Mouse (Mus musculus) left cerebral cortex, adult 9 months (tissue): ENCODE data around the gene Abhd17c.

Source experiments
- DNase-seq, 2 experiments: peaks; one replicate each; pipeline ENCODE4 v3.0.0; 2022; ENCODE audit warnings: low spot score in 2 of 2

Abhd17c gene

DNA sequence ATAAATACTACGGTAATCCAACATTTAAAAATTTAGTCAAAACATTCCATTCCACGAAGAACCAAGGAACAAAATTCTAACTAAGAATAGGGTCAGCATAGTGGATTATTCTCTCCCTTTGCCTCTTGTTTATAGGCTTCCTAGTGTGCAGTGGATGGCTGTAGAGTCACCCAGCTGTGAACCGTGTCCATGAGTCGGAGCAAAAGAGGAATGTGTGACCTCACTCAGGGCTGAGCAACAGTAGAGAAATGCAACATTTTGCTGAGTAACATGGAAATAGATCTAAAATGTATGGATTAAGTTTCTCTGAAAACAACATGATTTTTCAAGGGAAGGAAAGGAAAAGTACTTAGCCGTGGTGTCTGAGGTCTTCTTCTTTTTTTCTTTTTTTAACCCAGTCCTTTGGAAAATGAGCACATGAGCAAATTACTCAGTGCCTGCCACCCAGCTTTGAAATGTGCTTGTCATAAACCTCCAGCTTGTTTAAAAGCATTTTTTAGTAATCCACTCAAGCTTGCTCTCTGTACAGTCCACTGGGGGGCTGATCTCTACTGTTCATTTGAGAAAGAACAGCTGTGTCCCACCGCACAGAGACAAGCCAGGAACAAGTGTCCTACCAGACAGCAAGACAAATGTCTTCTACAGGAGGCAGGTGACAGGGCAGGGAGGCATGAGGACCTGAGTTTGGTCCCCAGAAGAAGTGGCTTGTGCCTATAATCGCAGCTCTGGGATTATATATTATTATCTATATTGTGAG lies 74.3 kb downstream of the Abhd17c start:
- no peak for DNase-seq

DNA sequence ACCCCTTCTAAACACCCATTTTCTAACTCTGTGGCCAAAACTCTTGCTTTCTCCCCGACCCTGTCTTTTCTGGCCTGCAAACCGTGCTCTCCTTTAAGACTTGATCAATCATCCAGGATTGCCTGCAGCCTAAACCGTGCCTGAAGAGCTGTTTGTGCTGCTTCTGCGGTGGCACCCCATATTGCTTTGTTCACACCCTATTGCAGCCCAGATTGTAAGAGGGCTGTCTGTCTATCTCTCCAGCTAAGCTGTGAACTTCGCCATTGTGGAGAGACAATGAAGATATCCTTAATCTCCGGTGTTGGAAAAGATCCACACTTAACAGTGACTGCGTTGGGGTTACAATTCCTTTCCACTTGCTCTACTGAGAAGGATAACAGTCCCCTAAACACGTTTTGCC lies 77.4 kb downstream of the Abhd17c start:
- no peak for DNase-seq

DNA sequence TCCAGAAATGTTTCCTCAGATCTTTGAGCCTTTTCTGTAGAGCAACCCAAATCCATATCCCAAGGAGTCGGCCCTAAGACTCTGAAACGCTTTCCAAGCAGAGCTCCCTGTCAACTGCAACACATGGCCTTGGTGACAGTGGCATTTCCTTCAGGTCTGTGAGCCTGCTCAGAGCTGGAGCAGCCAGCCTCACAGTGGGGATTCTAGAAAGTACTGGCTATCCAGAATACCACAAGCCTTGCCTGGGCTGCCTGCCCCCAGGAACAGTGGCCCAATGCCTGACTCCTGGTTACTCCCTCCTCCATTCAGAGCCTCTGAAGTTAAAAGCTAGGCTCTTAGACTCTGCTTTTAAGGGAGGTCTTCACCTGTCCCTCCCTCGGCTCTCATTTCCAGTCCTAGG lies 77.8 kb downstream of the Abhd17c start:
- DNase-seq, result no peak

- no peak for DNase-seq
Measured at GRCm38 (mm10) chr7:84068931-84069330, 82.8 kb downstream of the Abhd17c start.

DNA sequence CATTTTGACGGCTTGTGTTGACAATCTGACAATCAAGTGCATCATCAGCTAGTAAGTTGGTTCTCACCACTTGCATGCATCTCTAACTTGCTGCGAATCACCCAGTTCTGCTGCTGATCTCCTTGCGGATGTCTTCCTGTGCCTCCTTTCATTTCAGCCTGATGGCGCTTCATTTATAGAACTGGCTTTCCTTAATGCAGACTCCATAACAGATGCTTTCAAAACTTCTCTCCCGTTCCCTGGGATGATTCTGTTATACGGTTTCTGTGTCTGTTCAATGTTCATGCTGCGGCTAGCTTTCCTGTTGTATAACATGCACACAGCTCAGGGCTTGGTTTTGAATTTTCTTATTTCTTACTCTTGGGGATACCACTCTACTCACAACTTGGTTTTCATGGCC lies 91.9 kb downstream of the Abhd17c start:
- no peak for DNase-seq
